Mouse (Mus musculus) forebrain, embryonic 12.5 days (tissue): ENCODE measurements around the gene Gm20388. TPM values are rescaled to one million over a fixed set of nuclear protein-coding genes. Genes with fewer than 3 reads are reported as not detected.

Experiments
- ATAC-seq: fragments of 200-750 bp; cut with Nextera tagmentation; 2 replicates; pipeline ENCODE4 v1.8.0; 2017; ENCODE audit warnings: moderate TSS enrichment; ENCODE audit not compliant: low FRiP score
- H3K27ac ChIP-seq: fragments of 300-500 bp; sonication (generic); 2 replicates; pipeline ENCODE4 v1.5.1; 2016; ENCODE audit warnings: mild to moderate bottlenecking
- H3K27me3 ChIP-seq: fragments of 300-500 bp; sonication (generic); 2 replicates; pipeline ENCODE4 v1.6.1; 2016; ENCODE audit warnings: mild to moderate bottlenecking
- H3K36me3 ChIP-seq: fragments of 300-500 bp; sonication (generic); replicated peaks from 2 replicates; pipeline ENCODE4 v1.6.1; 2016; ENCODE audit warnings: mild to moderate bottlenecking
- H3K4me1 ChIP-seq: fragments of 300-500 bp; sonication (generic); 2 replicates; pipeline ENCODE4 v1.6.1; 2016
- H3K4me2 ChIP-seq: fragments of 300-500 bp; sonication (generic); 2 replicates; pipeline ENCODE4 v1.6.1; 2016; ENCODE audit warnings: mild to moderate bottlenecking, moderate library complexity
- H3K4me3 ChIP-seq: fragments of 300-500 bp; sonication (generic); replicated peaks from 2 replicates; pipeline ENCODE4 v1.5.1; 2016; ENCODE audit warnings: mild to moderate bottlenecking
- H3K9ac ChIP-seq: fragments of 300-500 bp; sonication (generic); 2 replicates; pipeline ENCODE4 v1.6.1; 2016; ENCODE audit warnings: mild to moderate bottlenecking
- H3K9me3 ChIP-seq: fragments of 300-500 bp; sonication (generic); 2 replicates; pipeline ENCODE4 v1.6.1; 2016
- WGBS: fragments of 180-500 bp; shearing (Covaris S2); methylation state at CpG from one replicate; pipeline ENCODE4 v1.1.7; 2016; 5-methylcytosine and 5-hydroxymethylcytosine counted together
- polyA plus RNA-seq: library from polyadenylated mRNA; unstranded; fragments of >200 nt; fragmentation: Nextera tagmentation; extraction: Ambion mirVana; gene quantifications from 2 replicates; pipeline ENCODE4 v1.2.1, GENCODE M21; 2016

Gm20388 gene
- polyA plus RNA-seq, 1 experiment from 2014 or later = not detected

- WGBS = 3% methylated on average over 10 of the region's 10 CpGs
- peak; percentile 93 for ATAC-seq
- H3K27ac ChIP-seq = 0 out of 2 replicates have a peak overlapping the region, but pooled peaks have one; percentile 51
- peak overlapping the region; percentile 24 for H3K4me3 ChIP-seq
- peak overlapping the region; percentile 48 for H3K4me2 ChIP-seq
- no peaks in the 10 kb centered on the region for H3K36me3 ChIP-seq
- 0 out of 2 replicates have a peak, but pooled peaks cover 7% of the 10 kb centered on the region for H3K27me3 ChIP-seq
- peaks cover 34% of the 10 kb centered on the region for H3K4me1 ChIP-seq
- H3K9ac ChIP-seq = peak overlapping the region; percentile 31; the same call in 1 of the 2 replicates
- no peaks in the 10 kb centered on the region for H3K9me3 ChIP-seq
These were observed 3849.3 kb downstream of the Gm20388 start for GRCm38 (mm10) chr8:123759933-123760332.

DNA sequence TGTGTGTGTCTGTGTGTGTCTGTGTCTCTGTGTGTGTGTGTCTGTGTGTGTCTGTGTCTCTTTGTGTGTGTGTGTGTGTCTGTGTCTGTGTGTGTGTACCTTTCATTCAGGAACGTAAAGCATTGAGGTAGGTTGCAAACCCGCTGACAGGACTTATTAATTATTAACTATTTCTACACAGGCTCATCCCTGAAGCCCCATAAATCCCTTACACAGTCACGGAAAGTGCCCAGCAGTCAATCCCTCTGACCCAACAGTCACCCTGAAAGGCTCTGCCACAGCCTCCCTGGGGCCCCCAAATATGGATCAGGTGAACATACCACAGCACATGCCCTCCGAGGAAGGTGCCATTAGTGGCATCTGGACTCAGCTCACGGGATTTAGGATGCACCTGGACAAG lies 3849.9 kb downstream of the Gm20388 start:
- ATAC-seq = no peak
- Histone ChIP-seq H3K4me3 (peak overlapping the region; percentile 24; the same call in 1 of the 2 replicates), H3K27me3 (0 out of 2 replicates have a peak, but pooled peaks cover 7% of the 10 kb centered on the region), H3K4me1 (peaks cover 34% of the 10 kb centered on the region), H3K4me2 (peak overlapping the region; percentile 48), H3K27ac (no peak overlapping the region), H3K9ac (peak overlapping the region; percentile 31; the same call in 1 of the 2 replicates), H3K36me3 (no peaks in the 10 kb centered on the region), H3K9me3 (no peaks in the 10 kb centered on the region)
- 69% methylated on average over 5 of the region's 5 CpGs for WGBS

DNA sequence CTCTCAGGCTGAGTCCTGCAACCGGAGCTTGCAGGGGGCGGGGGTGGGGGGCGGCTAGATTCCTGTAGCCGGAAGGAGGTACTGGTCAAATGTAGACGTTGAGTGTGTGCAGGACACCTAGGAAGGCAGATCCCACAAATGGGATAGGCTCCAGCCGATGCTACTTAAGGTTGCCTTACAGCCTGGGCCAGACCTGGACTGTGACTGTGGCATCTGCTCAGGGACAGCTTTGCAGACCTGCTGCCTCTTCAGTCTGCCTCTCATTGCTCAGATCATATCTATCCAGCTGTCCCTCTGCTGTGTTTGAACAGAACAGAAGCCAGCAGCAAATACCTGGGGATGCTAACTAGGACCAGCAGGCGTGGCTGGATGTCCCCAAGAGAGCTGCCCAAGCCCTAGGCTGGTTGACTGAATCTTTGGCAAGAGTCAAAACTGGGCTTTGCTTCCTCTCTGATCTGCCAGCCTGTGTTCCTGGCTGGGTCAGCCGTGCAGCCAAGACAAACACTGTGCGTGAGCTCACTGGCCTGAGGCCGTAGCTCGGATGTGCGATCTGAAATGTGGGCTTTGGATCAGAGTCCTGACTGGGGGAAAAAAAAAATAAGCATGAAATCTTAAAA lies 3850.7 kb downstream of the Gm20388 start:
- Histone ChIP-seq H3K4me1 (peaks cover 31% of the 10 kb centered on the region), H3K27me3 (0 out of 2 replicates have a peak, but pooled peaks cover 7% of the 10 kb centered on the region), H3K9ac (no peak overlapping the region), H3K4me2 (peak overlapping the region; percentile 48; the same call in 1 of the 2 replicates), H3K9me3 (no peaks in the 10 kb centered on the region), H3K36me3 (no peaks in the 10 kb centered on the region), H3K27ac (no peak overlapping the region), H3K4me3 (no peak overlapping the region)
- ATAC-seq = no peak
- WGBS = 52% methylated on average over 12 of the region's 12 CpGs

GRCm38 (mm10) chr8:123761883-123762270 lies 3851.2 kb downstream of the Gm20388 start:
- H3K4me3 ChIP-seq = no peak overlapping the region
- 0 out of 2 replicates have a peak, but pooled peaks cover 7% of the 10 kb centered on the region for H3K27me3 ChIP-seq
- H3K36me3 ChIP-seq = no peaks in the 10 kb centered on the region
- H3K9me3 ChIP-seq = no peaks in the 10 kb centered on the region
- H3K27ac ChIP-seq = no peak overlapping the region
- WGBS = 46% methylated on average over 4 of the region's 4 CpGs
- ATAC-seq = no peak
- no peak overlapping the region for H3K9ac ChIP-seq
- peaks cover 28% of the 10 kb centered on the region for H3K4me1 ChIP-seq
- H3K4me2 ChIP-seq = no peak overlapping the region

- WGBS = 81% methylated on average over 7 of the region's 7 CpGs
These were observed 3852.7 kb downstream of the Gm20388 start for GRCm38 (mm10) chr8:123763355-123763754.

GRCm38 (mm10) chr8:123764671-123765070 lies 3854.0 kb downstream of the Gm20388 start:
- Histone ChIP-seq H3K4me1 (peaks cover 25% of the 10 kb centered on the region), H3K4me3 (no peak overlapping the region), H3K4me2 (no peak overlapping the region), H3K9ac (no peak overlapping the region), H3K36me3 (no peaks in the 10 kb centered on the region), H3K27ac (no peak overlapping the region), H3K9me3 (no peaks in the 10 kb centered on the region), H3K27me3 (peaks cover 13% of the 10 kb centered on the region; the same call in 1 of the 2 replicates)
- no peak for ATAC-seq
- 38% methylated on average over 4 of the region's 4 CpGs for WGBS

More at GRCm38 (mm10) chr8:123763355-123763754, 3852.7 kb downstream of the Gm20388 start:
- no peak for ATAC-seq
- H3K9me3 ChIP-seq = no peaks in the 10 kb centered on the region
- H3K4me2 ChIP-seq = no peak overlapping the region
- H3K4me3 ChIP-seq = no peak overlapping the region
- no peak overlapping the region for H3K9ac ChIP-seq
- H3K27ac ChIP-seq = no peak overlapping the region
- peaks cover 28% of the 10 kb centered on the region for H3K4me1 ChIP-seq
- H3K36me3 ChIP-seq = no peaks in the 10 kb centered on the region
- peaks cover 13% of the 10 kb centered on the region; the same call in 1 of the 2 replicates for H3K27me3 ChIP-seq

DNA sequence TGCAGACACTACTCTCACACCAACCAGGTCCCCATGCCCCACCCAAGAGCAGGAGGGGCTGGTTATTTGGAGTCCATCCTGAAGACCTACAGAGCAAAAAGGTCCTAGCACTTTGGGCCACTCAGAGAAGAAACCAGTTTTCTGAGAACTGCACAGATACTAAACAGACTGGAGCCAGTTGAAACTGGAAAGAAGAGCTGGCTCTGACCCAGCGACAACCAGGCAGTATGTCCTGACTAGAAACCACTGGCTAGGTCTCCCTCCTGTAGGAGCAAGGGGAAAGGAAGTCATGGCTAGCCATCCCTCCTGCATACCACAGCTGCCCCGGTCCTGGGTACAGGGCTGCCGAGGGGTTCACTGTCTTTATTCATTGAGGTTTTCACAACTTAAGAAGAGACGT lies 3855.9 kb downstream of the Gm20388 start:
- no peak for ATAC-seq
- Histone ChIP-seq H3K4me2 (no peak overlapping the region), H3K36me3 (no peaks in the 10 kb centered on the region), H3K27ac (no peak overlapping the region), H3K9ac (no peak overlapping the region), H3K9me3 (no peaks in the 10 kb centered on the region), H3K27me3 (peaks cover 14% of the 10 kb centered on the region; the same call in 1 of the 2 replicates), H3K4me3 (no peak overlapping the region), H3K4me1 (peaks cover 6% of the 10 kb centered on the region; the same call in 1 of the 2 replicates)
- WGBS = 87% methylated on average over 4 of the region's 4 CpGs

DNA sequence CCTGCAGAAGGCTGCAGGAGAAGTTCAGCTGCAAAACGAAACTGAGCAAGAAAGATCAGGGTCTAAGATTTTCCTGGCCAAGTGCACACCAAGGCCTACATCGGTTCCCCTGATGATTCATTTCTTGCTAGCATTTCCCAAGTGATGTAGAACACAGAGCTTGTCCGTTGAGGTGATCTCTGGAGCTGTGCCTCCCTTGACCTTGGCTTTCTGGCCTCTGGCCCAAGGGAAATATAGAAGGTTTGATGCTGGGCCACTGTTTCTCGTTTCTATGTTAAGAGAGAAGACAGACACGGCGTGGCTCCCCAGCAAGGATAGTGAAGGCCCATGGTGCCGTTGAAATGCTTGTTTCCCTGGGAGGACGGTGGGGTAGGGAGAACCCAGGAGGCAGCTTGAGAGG lies 3857.2 kb downstream of the Gm20388 start:
- H3K27ac ChIP-seq = no peak overlapping the region
- WGBS = 75% methylated on average over 8 of the region's 8 CpGs

GRCm38 (mm10) chr8:123768492-123769356 lies 3858.1 kb downstream of the Gm20388 start:
- Histone ChIP-seq H3K4me2 (no peak overlapping the region), H3K4me3 (no peak overlapping the region), H3K9ac (no peak overlapping the region), H3K36me3 (no peaks in the 10 kb centered on the region), H3K9me3 (no peaks in the 10 kb centered on the region), H3K27ac (no peak overlapping the region), H3K27me3 (peaks cover 8% of the 10 kb centered on the region; the same call in 1 of the 2 replicates), H3K4me1 (peaks cover 7% of the 10 kb centered on the region; the same call in 1 of the 2 replicates)
- peak; percentile 49; the same call in 1 of the 2 replicates for ATAC-seq
- 65% methylated on average over 16 of the region's 16 CpGs for WGBS

More for the DNA sequence above, 3857.2 kb downstream of the Gm20388 start:
- H3K4me2 ChIP-seq = no peak overlapping the region
- peaks cover 15% of the 10 kb centered on the region; the same call in 1 of the 2 replicates for H3K27me3 ChIP-seq
- H3K4me3 ChIP-seq = no peak overlapping the region
- H3K9me3 ChIP-seq = no peaks in the 10 kb centered on the region
- H3K9ac ChIP-seq = 0 out of 2 replicates have a peak overlapping the region, but pooled peaks have one; percentile 0
- H3K36me3 ChIP-seq = no peaks in the 10 kb centered on the region
- no peak for ATAC-seq
- peaks cover under 1% of the 10 kb centered on the region; the same call in 1 of the 2 replicates for H3K4me1 ChIP-seq

- 78% methylated on average over 12 of the region's 12 CpGs for WGBS
- H3K27me3 ChIP-seq = 0 out of 2 replicates have a peak, but pooled peaks cover 2% of the 10 kb centered on the region
- no peaks in the 10 kb centered on the region for H3K9me3 ChIP-seq
- no peaks in the 10 kb centered on the region for H3K36me3 ChIP-seq
- no peak for ATAC-seq
- H3K4me1 ChIP-seq = peaks cover 17% of the 10 kb centered on the region
- H3K9ac ChIP-seq = no peak overlapping the region
- H3K4me2 ChIP-seq = no peak overlapping the region
- no peak overlapping the region; the same call in 1 of the 2 replicates for H3K27ac ChIP-seq
- no peak overlapping the region for H3K4me3 ChIP-seq
These were observed 3862.8 kb downstream of the Gm20388 start for GRCm38 (mm10) chr8:123773468-123773867.

- WGBS = 100% methylated on average over 1 of the region's 1 CpGs
- ATAC-seq = no peak
- H3K36me3 ChIP-seq = no peaks in the 10 kb centered on the region
- no peak overlapping the region for H3K27ac ChIP-seq
- peaks cover 17% of the 10 kb centered on the region for H3K4me1 ChIP-seq
- H3K9me3 ChIP-seq = no peaks in the 10 kb centered on the region
- H3K4me2 ChIP-seq = no peak overlapping the region
- no peak overlapping the region for H3K4me3 ChIP-seq
- 0 out of 2 replicates have a peak, but pooled peaks cover 2% of the 10 kb centered on the region for H3K27me3 ChIP-seq
- no peak overlapping the region for H3K9ac ChIP-seq
These were observed 3863.8 kb downstream of the Gm20388 start for GRCm38 (mm10) chr8:123774491-123774890.

DNA sequence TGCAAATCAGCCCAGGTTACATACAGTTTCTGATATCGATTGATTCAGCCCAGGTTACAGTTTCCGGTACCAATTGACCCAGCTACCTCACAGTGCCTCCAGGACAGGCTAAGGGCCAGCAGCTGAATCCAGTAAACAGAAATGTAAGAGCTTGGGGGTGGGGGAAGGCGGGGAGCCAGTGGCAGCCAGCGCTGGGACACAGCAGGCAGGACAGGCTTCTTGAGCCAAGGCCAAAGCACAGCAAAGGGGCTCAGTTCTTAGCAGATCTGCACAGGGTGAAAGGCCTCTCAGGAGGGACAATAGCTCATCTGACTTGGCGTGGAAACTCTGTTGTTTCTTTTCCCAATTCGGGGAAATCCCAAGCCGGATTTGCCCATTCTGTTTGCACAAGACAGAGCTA lies 3866.7 kb downstream of the Gm20388 start:
- 0 out of 2 replicates have a peak overlapping the region, but pooled peaks have one; percentile 13 for H3K27ac ChIP-seq
- no peaks in the 10 kb centered on the region for H3K27me3 ChIP-seq
- peaks cover 19% of the 10 kb centered on the region for H3K4me1 ChIP-seq
- WGBS = 34% methylated on average over 7 of the region's 7 CpGs
- H3K9me3 ChIP-seq = no peaks in the 10 kb centered on the region
- no peak overlapping the region for H3K4me2 ChIP-seq
- no peak for ATAC-seq
- H3K9ac ChIP-seq = peak overlapping the region; percentile 38
- H3K4me3 ChIP-seq = no peak overlapping the region
- no peaks in the 10 kb centered on the region for H3K36me3 ChIP-seq
